Mouse (Mus musculus) kidney, adult 11 months (tissue): ENCODE measurements around the gene Phb2.

Experiments used
- DNase-seq: peaks from one replicate; pipeline ENCODE4 v3.0.0; 2022

Gene Phb2

DNA sequence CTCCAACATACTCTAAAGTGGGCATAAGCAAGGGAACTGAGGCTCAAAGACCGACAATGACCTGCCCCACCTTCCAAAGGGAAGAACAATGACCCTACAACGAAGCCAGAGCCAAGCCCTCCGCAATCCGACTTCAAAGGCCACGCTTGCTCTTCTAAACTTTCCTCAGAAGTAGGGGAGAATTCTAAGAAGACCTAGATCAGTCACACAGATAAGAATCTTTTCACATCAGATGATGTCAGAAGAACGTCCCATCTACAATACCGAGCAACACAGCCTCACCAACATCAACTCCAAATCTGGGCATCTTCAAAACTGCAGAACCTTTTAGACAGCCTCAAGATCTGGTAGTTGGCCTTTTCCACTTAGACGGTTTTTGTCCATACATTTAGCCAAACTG lies 38.3 kb downstream of the Phb2 start:
- DNase-seq, result no peak

DNA sequence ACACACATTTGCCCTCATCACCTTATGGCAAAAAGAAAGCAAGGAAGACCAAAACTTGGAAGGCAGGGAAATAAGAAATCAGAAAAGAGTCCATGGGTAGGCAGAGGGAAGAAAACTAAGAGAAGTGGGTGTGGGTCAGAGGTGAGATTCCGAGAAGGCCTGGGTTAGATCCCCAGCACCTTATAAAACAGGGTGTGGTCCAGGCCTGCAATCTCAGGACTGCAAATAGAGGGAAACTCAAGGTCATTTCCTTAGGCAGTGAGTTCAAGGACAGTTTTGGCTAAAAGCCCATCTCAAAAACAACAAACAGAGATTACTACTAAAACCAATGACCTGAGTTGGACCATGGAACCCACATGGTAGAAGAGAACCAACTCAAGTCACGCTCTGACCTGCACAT lies 41.7 kb downstream of the Phb2 start:
- no peak for DNase-seq

DNA sequence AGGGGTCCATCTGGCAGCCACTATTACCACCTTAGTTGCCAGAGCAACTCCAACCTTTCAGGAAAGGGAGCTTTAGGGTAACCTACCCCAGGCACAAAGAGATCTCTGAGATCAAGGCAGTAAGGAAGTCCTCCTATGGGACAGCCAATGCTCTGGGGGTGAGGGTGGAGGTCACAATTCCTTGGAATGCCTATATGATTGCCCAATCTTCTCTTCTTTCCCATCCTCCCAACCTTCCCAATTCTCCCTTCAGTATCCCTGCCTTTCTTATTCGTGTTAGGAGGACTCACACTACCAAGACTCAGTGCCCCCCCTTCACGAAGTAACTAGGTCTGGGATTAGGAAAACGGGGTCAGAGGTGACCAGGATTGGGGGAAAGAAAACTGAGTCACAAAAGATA lies 43.2 kb downstream of the Phb2 start:
- no peak for DNase-seq

DNA sequence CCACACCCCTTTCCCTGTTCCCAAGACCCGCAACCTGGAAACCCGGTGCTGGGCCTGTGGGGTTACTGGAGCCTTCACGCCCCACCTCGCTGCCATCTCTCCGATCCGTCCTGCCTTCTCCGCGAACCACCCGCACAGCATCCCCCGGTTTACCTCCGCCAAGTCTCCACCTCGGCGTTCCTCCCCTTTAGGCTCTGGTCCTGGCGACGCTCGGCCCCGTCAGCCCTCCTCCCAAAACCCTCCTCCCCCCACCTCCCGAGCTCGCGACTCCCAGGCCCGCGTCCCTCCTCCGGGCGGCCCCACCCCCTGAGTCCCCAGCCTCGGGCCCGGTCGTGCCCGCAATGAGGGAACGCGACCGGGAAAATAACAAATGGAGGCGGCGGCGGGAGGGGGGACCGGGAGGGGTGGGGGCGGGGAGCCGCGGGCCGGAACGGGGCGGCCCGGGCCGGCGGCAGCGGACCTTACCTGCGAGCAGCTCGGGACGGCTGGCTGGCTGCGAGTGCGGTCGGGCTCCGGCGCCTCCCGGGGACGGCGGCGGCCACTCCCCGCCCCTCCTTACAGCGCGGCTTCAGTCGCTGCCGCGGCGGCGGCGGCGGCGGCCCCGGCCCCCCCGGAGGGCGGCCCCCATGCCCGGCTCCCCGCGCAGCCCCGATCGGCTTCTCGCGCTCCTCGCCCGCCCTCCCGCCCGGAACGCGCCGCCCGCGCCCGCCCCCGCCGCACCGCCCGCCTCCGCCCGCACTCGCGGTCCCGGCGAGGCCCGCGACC lies 43.9 kb downstream of the Phb2 start, which contains the start of the genes Gm45234 and Atn1:
Gm45234 (minus strand) TSS at position 191 of the 765 bp plus-strand sequence.
Atn1 (minus strand) TSS at position 694 of the 765 bp plus-strand sequence.
- DNase-seq, result peak; percentile 67

DNA sequence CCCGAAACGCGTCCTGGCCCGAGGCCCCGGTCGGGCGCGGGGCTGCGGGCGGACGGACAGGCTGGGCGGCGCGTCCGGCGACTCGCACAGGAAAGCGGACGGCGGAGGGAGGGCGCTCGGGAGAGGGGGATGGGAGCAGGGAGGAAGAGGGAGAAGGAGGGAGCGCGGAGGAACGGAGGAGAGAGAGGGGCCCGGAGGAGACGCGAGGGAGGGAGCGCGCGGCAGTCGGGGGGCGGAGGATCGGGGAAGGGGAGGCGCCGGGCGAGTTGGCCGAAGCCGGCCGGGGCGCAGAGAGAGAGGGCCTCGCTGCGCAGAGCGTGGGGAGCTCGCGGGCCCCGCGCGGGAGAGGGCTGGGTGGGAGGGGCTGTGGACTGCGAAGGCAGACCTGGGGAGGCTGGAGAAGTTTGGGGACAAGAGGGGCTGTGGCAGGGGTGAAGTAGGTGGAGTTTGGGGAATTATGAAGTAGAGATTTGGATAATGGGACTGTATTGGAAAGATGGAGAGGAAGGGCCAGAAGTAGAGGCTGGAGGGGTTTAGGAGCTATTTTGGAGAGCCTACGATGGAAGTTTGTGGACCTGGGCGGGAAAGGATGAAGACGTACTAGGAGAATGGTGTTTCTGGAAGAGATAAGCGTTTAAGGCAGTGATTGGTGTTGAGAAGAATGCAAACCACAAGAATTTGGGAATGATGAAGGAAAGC lies 44.7 kb downstream of the Phb2 start:
- peak; percentile 81 for DNase-seq

DNA sequence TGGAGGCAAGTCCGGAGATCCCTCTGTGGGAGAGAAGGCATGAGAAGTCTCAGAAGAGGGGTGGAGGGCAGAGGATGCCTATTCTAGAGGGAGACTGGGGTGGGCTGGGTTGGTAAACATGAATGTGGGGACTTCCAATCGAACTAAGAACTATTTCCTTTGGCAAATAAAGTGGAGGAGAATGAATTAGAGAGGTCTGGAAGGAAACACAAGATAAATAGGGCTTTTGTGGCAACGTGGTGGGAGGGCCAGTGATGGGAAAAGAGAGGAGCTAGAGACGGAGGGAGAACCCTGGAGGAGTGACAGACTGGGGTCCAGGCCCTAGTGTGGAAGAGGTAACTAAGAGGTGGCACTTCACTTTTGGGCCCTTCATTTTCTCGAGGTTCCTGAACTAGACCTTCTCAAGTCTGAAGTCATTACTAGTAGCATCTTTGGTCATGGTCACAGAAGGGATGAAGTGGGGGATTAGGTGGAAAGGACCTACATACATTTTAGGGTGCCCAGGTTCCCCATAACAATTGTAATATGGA lies 45.3 kb downstream of the Phb2 start:
- no peak for DNase-seq

DNA sequence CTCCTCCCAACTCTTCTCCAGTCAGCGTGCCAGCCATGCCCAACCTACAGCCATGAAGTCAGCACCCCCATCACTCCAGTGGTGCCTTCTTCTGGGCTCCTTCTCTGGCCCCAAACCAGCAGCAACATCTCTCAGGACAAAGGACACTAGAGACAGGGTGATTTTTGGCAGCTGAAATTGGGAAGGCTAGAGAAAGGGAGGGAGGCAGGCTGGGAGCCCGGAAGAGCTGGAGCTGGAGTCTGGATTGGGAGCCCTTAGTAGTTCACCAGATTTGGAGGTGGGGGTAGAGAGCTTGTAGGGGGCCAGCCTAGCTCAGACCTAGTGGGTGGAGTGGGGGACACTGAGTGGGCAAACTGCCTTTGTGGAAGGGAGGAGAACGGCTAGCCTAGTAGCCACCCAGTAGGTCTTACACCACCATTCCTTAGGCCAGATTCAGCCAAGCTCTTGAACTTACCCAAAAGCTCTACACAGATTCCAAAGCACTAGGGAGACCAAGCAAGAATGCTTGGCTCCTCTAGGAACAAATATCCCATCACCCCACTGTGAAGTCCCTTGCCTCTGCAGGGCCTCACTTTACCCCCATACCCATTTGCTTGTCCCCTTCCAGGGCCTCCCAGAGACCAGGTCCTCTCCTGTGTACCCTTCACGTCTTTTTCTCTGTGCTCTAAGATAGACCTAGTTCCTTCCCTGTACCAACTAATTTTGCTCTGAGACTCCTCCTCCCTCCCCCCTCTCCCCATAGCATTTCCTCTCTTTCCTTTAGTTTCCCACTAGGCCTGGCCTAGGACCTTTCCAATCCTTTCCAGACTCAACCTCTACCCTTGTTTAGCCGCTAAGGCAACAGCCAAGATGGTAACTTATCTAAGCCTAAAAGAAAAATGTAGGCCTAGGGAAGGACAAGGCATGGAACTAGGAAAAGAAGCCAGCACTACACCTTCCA lies 46.0 kb downstream of the Phb2 start:
- peak; percentile 61 for DNase-seq

DNA sequence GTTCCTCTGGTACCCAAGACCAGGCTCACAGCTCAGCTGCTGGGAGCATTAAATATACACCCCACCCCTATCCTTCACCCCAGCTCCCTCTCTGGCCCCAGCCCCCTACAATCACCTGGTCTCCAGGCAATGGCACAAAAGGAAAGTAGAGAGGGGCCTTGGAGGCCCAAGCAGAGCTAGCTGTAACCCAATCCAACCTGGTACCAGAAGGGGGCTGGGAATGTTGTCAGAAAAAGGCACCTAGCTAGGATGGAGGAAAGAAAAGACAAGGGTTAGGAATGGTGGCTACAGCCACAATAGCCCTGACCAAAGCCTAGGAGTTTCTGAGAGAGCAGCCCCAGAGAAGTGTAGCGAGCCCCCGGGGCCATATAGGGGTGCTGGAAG lies 46.7 kb downstream of the Phb2 start:
- no peak for DNase-seq

DNA sequence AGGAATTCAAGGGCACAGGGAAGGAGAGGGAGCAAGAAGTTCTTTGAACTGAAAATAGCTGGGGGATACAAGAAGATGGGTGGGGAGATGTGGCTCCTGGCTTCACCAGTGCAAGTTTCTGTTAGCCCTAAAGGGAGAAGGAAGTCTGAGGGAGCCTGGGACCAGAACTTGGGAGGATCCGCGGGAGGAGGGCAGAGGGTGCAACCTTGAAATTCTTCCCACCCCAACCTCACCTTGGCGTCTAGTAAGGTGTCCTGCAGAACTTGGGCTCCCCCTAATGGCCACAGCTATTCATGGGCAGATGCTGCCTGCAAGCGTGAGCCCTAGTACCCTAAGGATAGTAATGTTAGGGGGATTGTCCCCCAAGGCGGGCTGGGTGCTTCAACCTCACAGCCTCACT lies 47.1 kb downstream of the Phb2 start:
- peak; percentile 87 for DNase-seq

DNA sequence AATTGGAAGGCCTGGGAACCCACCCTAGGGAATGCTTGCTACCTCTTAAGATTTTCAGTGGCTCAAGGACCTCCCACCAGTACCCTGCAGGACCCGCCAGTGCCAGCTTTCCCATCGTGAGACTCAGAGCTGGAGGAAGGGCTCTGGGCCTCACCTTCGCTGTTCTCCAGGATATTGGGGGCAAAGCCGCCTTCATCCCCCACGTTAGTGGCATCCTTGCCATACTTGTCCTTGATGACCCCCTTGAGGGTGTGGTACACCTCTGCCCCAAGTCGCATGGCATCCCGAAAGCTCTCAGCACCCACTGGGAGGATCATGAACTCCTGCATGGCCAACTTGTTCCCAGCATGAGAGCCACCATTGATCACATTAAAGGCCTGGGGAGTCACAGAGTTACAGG lies 53.8 kb downstream of the Phb2 start:
- no peak for DNase-seq
